Mouse (Mus musculus) gastrocnemius, postnatal 4 days (tissue): ENCODE measurements around the gene Pnrc1. TPM values are rescaled to one million over a fixed set of nuclear protein-coding genes. Genes with fewer than 3 reads are reported as not detected.

Source experiments
- DNase-seq, 2 experiments: peaks; one replicate each; pipeline ENCODE4 v3.0.0; 2021 to 2022; ENCODE audit warnings: low spot score in 2 of 2, mixed read lengths in 2 of 2
- total RNA-seq, 2 experiments: library from RNA; stranded (reverse); gene quantifications; 2 replicates each; pipeline ENCODE4 v1.2.3; 2021

Gene Pnrc1
- total RNA-seq, 2 experiments from 2014 or later, result 117 to 126 TPM

DNA sequence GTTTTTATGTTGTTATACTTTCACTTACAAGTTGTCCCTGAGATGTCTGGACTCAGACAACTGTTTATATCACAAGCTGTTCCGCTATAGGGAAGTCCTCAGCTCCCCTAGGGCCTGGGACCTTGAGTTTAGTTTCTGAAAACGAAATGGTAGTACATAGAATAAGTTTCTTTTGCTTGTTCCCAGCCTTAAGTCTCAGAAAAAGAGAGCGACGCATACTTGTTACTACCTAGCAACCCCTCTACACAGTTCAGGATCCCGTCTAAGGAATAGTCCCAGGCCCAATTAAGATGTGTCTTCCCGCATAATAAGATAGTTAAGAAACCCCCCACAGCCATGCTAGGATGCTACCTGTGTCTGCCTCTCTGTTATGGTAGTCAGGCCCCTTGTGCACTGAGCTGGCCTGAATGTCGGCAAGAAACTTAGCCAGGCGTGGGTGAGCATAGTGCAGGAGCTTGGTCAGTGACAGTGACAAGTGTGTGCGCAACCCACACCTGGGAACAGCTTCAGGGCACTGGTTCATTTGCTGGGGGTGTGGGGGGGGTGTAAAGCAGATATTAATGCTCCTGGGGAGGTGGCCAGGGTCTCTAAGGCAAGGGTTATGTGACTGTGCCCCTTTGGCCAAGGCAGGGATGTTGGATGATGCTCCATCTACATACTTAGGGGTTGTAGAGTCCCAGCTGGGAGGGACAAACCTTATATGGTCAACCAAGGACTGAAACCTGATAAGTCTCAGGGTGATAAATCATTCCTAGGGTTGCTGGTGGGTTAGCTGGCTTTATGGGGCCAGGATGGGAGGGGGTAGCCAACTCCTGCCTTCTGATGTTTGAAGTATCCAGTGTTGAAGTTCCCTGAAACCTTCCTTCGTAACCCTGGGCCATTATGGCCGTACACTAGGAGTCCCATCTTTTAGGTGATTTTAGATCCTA lies 19.3 kb downstream of the Pnrc1 start:
- DNase-seq, result no peak

DNA sequence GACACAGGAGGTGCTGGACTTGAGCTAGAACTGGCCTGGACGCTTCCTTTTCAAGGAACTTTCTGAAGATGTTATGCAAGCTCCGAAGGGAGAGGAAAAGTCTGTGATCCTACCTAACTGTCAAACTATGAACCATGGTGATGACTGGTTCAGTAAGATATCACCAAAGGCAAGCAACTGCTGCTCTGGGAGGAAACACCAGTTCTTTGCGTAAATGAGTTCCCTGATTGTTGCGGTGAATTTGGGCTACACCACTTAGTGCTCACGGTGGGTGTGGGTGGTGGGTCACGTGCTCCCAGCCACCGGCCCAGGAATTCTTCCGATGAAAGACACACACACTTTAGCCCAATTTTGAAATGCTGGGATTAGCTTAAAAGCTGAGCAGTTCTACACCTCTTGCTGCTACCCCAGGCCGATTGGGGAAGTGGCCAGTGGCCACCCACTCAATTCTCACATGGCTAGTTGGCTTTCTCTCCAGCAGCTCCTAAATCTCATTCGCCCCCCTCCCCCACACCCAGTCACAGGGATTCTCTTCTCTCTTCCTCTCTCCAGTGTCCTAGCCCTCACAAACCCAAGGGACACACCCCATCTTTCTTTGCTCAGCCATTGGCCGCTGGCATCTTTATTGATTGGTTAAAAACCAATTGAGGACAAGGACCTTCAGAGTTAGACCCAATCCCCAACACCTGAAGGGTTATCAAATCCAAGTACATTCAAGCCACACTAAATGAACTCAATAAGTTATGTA lies 24.8 kb downstream of the Pnrc1 start:
- no peak for DNase-seq

DNA sequence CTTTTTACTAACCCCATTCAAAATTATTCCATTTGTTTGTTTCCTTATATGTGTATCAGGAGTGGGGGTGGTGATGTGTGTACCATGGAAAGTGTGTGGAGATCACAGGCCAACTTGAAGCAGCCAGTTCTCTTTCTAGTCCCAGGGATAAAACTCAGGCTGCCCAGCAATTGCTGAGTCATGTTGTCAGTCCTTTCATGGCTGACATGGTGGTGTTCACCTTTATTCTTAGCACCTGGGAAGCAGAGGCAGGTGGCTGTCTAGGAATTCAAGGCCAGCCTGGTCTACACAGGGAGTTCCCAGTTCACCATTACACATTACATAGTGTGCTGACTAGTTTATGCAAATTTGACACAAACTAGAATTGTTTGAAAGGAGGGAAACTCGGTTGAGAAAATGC lies 27.1 kb downstream of the Pnrc1 start:
- no peak for DNase-seq

DNA sequence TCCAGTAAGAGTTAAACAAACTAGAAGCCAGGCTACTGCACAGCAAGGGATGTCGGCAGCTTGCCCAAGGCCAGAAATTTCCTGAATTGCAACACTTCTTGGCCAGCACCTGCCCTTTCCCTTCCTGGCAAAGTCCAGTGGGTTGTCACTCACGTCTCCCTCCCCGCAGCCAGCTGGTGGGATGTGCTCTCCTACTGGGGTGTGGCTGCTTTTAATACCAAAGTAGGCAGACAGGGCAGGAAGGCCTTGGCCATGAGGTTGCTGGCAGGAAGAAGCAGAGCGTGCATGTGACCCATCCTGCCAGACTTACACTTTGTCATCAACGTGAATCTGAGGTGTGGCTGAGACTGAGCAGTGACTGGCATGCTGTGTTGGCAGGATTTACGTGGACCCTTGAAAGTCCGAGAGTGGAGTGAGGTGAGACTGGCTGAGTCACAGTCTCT lies 28.6 kb downstream of the Pnrc1 start:
- peak; percentile 64 to 88 for DNase-seq

DNA sequence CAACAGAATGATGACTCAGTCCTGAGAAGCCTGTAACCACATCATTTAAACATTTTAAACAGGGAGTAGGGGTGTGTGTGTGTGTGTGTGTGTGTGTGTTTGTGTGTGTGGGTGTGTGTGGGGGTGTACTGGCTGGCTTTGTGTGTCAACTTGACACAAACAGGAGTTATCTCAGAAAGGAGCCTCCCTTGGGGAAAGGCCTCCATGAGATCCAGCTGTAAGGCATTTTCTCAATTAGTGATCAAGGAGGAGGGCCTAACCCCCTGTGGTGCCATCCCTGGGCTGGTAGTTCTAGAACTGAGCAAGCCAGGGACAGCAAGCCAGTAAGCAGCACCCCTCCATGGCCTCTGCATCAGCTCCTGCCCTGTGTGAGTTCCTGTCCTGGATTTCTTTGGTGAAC lies 29.7 kb downstream of the Pnrc1 start:
- DNase-seq, result no peak

DNA sequence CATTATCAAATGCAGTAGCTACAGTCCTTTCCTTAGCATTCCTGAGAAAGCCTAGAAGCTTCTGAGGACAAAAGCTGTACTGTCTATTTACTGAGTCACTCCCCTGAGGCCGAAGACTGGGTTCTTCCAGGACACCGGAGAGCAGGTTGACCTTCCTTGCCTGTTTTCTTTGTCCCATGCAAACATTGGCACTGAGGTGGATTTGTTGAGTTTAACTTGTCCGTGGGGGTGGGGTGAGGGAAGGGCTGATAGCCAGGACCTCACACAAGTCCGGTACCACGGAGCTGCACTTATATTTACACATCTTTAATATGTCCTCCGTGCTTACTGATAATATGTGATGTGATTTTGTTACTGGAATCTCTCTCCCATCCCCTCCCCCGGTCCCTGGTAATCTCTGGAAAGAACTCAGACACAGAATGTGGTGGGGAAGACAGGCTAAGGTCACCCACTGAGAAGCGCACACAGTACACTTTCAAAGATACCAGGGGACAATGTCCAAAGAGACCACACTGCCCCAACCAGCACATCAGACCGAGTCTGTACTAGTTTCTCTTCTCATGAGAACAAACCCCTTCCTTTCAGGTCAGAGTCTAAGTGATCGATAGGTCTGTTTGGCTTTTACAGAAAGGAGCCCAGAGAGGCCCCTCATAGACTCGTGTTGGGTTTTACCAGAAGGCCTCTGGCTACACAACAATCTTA lies 32.5 kb downstream of the Pnrc1 start:
- DNase-seq, result no peak

DNA sequence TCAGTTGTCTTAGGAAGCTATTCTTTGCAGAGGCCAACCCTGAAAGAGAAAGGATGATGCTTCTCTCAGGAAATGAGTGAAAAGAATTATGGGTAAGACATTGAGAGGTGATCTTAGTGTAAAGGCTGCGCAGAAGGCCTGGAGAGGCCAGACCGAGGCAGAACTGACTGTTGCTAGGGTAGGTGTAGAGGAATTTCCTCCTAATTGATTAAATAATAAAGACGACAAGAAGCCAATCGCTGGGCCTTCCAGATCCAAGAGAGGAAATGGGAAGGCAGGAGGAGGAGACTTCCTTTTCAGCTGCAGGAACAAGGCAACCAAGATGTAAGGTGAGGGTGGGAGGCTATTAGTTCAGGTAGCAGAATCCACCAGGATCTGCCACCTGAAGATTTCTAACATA lies 35.3 kb downstream of the Pnrc1 start:
- no peak for DNase-seq

DNA sequence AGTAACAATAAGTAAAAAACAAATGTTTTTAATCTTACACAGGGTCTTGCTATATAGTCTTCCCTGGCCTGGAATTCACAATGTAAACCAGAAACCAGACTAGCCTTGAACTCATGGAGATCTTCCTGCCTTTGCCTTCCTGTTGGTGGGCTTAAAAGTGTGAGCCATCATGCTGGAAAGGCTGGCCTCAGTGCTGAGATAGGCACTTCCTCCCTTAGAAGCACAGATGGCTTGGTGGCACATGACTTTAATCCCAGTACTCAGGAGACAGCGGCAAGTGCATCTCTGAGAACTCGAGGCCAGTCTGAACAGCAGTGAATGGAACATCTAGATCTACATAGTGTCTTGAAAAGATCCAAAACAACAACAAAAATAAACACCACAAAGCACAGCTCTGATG lies 39.1 kb downstream of the Pnrc1 start:
- no peak for DNase-seq

DNA sequence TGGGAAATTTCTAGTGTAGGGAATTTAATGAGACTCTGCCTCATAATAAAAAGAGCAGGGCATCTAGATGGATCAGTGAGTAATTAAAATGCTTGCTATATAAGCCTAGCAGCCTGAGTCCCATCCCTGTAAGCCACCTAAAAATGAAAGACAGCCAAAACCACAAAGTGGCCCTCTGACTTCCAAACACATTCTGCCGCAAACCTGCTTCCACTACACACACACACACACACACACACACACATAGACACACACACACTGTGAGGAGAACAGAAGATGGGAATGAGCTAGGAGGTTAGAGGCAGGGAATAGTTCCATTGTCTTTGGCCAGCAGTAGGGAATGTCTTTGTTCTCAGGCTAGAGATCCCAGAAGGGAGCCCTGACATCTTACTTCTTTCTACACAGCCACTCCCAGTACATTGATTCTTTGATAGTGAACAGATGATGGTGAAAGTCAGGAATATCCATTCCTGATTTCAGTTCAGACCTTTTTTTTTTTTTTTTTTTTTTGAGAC lies 40.2 kb downstream of the Pnrc1 start:
- no peak for DNase-seq

DNA sequence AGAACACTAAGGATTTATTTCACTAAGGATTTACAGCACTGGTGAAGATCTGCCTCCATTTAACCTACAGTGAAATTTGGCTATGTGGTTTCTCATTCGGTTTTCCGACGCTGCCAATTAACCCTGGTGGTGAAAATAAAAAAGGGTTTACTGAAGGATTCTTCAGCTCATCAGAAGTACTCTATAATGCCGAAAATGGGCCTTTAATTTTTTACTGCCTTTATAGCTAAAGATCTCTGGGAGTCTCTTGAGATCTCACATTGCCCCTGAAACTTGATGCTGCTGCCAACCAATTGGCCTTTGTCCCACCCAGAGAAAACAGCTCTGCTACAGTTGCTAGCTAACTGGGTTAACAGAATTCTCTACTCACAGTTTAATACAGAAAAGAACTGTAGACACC lies 41.0 kb downstream of the Pnrc1 start:
- no peak for DNase-seq

DNA sequence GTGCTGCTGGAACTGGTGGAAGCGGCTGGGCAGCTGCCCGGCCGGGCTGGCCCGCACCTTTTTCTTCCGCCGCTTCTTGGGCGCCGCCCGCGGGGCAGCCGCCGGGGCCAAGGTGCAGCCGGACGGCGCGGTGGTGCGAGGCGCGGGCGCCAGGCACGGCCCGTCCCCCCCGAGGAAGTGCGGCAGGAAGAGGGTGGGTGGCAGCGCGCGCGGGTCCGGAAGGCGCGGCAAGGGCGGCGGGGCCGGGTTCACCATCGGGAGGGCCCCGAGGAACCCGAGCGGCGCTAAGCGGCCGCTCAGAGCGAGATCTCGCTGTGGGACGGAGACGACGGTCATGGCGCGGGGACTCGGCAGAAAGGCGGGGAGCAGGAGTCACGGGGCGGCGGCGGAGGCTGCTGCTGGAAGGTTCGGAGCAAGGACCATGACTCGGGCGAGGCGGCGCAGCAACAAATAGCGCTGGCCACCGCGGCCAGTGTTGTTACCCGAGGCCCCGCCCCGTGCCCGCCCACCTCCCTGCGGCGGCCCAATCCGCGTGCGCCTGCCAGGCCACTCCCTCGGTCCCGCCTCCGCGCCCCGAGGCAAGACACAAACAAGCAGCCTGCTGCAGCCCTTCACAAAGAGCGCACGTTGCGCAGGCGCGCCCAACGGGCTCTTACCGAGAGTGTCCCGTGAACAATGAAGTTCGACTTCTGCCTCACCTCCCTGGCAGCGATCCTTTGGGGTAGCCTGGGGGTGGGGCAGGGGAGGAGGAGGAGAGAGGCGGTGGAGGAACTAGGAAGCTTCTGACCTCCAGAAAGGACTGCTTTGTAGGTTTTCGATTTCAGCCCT lies 41.7 kb downstream of the Pnrc1 start:
- DNase-seq, result peak; percentile 97 to 98

DNA sequence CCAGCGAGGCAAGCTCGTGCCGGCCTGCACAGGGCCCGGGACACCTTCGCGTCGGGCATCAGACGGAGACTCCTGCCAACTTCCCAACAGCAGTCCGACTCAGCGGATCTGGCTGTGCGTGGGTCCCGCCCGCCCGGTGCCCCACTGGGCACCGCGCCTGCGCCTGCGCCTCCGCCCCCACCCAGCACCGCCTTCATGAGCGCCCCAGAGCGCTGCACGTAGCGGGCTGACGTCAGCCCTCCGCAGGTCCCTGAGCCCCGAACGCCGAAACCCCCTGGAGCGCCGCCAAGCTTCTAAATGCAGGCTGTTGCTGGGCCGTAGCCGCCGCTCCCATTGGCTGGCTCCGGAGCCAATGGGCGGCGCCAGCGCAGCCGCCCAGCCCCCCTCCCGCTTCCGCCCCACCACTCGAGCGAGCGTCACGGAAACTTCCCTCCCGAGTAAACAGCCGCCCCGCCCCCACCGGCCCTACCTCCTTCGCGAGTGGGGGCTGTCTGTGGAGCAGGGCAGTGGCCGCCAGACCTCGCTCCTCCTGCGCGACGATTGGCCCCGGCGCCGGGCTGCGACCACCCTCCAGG lies 42.4 kb downstream of the Pnrc1 start:
- DNase-seq, result peak; percentile 100

DNA sequence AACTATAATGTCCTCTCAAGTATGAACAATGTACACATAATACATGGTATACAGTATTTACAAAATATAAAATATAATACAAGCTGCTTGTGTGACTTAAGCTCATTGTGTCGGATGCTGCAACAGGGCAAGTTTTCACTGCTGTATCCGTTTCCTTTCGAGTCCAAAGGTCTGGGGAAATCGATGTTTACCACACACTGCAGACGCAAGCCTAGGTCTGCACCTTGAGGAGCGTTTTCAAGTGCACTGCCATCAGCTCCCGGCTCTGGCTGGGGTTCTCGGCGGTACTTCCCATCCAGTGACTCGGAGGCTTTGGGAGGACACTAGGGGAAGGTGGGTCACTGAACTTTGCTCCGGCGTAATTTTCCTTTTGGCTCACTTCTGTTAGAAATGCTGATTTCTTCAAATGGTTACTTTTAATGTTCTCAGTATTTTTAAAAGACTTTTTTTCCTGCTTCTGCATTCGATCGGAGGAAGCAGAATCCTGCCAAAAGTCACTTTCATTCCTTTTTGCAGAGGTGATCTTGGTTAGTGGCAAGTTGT lies 44.0 kb downstream of the Pnrc1 start:
- DNase-seq, result no peak

DNA sequence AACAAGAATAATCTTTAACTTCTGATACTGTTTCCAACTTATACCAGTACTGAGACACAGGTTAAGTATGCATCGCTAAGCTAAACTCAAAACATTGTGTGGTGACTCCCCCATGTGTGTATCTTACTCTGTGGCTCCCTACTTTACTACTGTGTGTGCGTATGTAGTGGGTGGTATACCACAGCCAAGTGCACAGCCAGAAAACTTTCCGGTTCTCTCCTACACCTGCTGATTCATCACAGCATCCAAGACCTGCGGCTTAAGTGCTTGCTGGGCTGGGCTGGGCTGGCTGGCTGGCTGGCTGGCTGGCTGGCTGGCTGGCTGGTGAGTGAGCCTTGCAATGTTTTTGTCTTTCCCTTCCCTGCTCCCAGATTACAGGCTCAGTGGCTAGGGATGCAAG lies 46.0 kb downstream of the Pnrc1 start:
- no peak for DNase-seq

DNA sequence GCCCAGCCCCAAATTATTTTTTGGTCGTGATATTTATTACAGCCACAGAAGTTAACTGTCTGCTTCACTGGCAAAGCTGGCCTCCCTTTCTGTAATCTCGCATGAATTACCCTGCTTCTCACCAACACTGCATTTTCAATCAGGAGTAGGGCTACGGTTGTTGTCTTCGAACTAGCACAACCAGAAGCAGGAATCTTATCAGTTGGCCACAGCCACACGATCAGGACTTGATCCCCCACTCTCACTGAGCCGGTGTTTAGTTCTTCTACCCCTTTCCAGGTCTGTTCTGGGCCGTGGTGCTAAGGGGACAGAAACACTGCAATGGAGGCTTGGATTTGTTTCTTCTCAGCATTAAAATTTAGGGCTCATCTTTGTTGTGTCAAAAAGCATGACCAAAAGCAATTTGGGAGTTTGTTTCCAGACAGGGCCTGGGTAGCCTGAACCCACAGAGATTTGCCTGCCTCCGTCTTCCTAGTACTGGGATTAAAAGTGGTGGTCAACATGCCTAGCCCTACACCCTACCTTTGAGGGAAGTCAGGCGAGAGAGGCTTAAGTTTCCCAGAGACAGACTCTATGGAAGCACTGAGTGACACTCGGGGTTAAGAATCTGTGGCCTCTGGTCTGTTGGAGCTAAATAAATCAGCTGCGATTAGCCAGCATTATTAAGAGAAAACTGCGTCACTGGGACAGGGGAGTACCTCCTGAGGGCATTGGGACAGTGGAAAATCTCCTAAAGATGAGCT lies 46.8 kb downstream of the Pnrc1 start:
- DNase-seq, result no peak

DNA sequence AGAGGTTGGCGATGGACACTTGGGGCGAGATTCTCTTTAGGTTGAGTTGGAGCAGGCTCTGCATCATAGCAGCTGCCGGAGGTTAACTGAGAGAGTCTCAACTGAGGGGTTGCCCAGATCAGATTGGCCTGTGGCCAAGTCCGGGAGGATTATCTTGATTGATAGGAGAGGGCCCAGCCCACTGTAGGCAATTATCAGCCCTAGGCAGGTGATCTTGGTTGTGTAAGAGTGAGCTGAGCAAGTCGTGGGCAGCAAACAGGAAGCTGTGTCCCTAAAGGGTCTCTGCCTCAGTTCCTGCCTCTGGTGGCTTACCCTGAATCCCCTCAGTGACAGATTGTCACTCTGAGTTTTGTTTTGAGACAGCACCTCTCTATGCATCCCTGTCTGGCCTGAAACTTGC lies 47.4 kb downstream of the Pnrc1 start:
- no peak for DNase-seq

DNA sequence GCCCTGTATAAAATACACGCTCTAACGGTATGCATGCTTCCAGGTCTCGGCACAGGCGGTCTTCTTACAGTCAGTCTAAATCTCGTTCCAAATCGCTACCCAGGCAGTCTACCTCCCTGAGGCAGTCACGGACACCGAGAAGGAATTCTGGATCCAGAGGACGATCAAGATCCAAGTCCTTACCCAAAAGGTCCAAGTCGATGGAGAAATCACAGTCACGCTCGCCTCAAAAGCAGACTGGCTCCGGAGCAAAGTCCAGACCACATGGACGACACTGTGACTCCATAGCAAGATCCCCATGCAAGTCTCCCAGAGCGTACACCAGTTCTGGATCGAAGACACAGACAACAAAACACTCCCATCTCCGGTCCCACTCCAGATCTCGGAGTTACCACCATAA lies 59.1 kb downstream of the Pnrc1 start:
- DNase-seq, result no peak

DNA sequence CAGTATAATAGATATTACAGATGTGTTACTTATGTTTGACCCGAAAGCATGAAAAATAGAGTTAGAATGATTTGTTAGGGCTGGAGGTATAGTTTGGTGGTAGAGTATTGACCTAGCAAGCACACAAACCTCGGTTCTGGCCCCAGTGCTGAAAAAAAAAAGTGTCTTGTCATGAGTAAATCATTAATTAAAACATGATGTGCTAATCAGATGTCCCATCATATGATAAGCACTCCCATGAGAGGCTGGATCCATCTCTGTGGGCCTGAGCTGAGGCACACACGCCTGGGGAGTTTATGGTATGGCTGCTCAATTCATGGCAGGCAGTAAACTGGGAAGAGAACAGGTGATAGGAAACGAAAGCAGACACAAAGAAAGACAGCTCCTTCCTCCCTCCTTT lies 60.3 kb downstream of the Pnrc1 start:
- DNase-seq, result no peak

DNA sequence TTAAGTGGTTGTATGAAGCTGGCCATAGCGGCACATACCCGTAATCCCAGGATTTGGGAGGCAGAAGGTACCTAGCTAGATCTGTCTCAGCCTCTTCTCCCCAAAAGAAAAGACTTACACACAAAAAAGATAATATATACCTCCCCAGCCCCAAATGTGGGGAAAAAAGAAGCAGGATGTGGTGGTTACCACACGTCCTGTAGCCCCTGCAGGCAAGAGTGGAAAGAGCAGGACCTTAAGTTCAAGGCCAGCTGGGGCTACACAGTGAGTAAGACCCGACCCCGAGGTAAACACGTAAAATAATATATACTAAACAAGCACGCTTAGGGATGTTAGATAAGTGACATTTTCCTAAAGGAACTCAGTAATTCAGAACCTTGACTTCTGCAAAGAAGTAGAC lies 62.8 kb downstream of the Pnrc1 start:
- no peak for DNase-seq
